Comparison of ENCODE assay signal across 26 mouse cellular contexts in genomic region chrX:10706728-10707127, GRCm38 (mm10).
"Had no signal": no experiment of that assay in that cellular context is flagged by ENCODE, and none has a peak within 500 bp of the region (broad histone marks: within the 10 kb centered on the region; RNA-seq: fewer than 3 reads in every experiment).

No protein-coding gene starts in this region.

- H3K36me3 ChIP-seq: heart, embryonic 13.5 days; heart, embryonic 15.5 days; hindbrain, embryonic 13.5 days; hindbrain, embryonic 15.5 days; kidney, embryonic 15.5 days; limb, embryonic 10.5 days; limb, embryonic 12.5 days had no signal

- DNase-seq: gastrocnemius, adult 2 months; gastrocnemius, postnatal 10 days; gastrocnemius, postnatal 25 days; heart, adult 11 months; heart, adult 2 months; heart, postnatal 14 days; heart, postnatal 36 days; kidney, adult 11 months; kidney, adult 2 months; kidney, adult 9 months; kidney, postnatal 14 days; kidney, postnatal 36 days; layer of hippocampus, adult 9-11 months; layer of hippocampus, postnatal 36 days; liver had no signal

- H3K4me2 ChIP-seq: heart, embryonic 11.5 days; heart, embryonic 13.5 days; heart, embryonic 15.5 days; hindbrain, embryonic 13.5 days; hindbrain, embryonic 15.5 days; kidney, embryonic 15.5 days; limb, embryonic 12.5 days had no signal

- H3K27ac ChIP-seq: gastrocnemius, adult 2 months; heart, adult 2 months; heart, embryonic 13.5 days; heart, embryonic 15.5 days; hindbrain, embryonic 13.5 days; hindbrain, embryonic 15.5 days; hindbrain, postnatal 0 days; kidney, embryonic 15.5 days; kidney, postnatal 0 days; limb, embryonic 10.5 days; limb, embryonic 12.5 days had no signal

- H3K9me3 ChIP-seq: heart, embryonic 13.5 days; heart, embryonic 15.5 days; hindbrain, embryonic 13.5 days; hindbrain, embryonic 15.5 days; kidney, embryonic 15.5 days; limb, embryonic 10.5 days; limb, embryonic 12.5 days had no signal

- H3K4me1 ChIP-seq: heart, embryonic 13.5 days; heart, embryonic 15.5 days; hindbrain, embryonic 13.5 days; hindbrain, embryonic 15.5 days; kidney, embryonic 15.5 days; limb, embryonic 10.5 days; limb, embryonic 12.5 days had no signal

- H3K4me3 ChIP-seq: gastrocnemius, adult 2 months; heart, adult 2 months; heart, embryonic 13.5 days; heart, embryonic 15.5 days; hindbrain, embryonic 13.5 days; hindbrain, embryonic 15.5 days; kidney, embryonic 15.5 days; limb, embryonic 10.5 days; limb, embryonic 12.5 days had no signal

- H3K9ac ChIP-seq: heart, embryonic 13.5 days; heart, embryonic 15.5 days; hindbrain, embryonic 13.5 days; hindbrain, embryonic 15.5 days; kidney, embryonic 15.5 days; limb, embryonic 12.5 days had no signal

- ATAC-seq: hindbrain, postnatal 0 days; intestine, embryonic 16.5 days had no signal

- H3K27me3 ChIP-seq: heart, embryonic 13.5 days; heart, embryonic 15.5 days; hindbrain, embryonic 13.5 days; hindbrain, embryonic 15.5 days; kidney, embryonic 15.5 days; limb, embryonic 12.5 days had no signal
